Mouse (Mus musculus) heart, postnatal 0 days (tissue): Measurements from ENCODE around the gene Iba57.

Source experiments
- CTCF ChIP-seq: IDR thresholded peaks from 2 replicates; pipeline ENCODE4 v1.5.1; 2016; ENCODE audit warnings: antibody characterized with exemption, control low read depth, low read depth
- EP300 ChIP-seq: IDR thresholded peaks from 2 replicates; pipeline ENCODE4 v1.6.1; 2016; ENCODE audit warnings: antibody characterized with exemption, low read depth

DNA sequence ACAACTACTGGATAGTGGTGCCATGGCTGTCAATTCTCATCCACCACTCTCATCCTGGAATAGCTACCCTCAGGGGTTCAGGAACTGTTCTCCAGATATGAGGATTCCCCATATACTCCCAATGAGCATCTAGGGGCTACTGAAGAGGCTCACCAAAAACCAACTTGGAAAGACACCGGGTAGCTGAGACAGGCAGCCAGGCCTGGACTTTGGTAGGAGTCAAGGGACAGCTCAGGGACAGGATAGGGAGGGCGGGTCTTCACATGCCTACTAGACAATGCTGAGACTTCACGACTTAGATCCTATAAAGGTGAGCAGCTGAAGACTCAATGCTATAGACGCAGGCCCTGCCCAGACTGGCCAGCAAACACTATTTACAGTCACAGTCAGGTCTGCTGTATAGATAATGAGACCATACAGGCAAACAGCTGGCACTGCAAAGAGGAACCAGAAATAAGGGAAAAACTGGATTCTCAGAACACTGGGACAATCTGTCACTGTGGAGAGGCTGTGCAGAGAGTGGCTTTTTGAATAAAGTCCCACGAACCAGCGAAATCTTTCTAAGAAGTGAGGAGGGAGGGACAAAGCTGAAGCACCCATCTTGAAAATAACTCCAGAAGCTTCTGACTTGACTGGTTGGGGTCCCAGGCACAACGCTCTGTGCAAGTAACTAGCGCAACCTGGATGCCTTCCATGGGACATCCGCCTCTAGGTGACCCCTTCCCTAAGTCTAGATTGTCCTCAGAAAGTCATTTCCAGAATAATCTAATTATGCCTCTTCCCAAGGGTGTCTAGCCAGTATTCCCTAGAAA, 890 bp downstream of the Iba57 start:
- TF ChIP-seq CTCF: no peak
- no peak for TF ChIP-seq EP300
